Mouse (Mus musculus): ENCODE results near the gene C4bp.

DNA sequence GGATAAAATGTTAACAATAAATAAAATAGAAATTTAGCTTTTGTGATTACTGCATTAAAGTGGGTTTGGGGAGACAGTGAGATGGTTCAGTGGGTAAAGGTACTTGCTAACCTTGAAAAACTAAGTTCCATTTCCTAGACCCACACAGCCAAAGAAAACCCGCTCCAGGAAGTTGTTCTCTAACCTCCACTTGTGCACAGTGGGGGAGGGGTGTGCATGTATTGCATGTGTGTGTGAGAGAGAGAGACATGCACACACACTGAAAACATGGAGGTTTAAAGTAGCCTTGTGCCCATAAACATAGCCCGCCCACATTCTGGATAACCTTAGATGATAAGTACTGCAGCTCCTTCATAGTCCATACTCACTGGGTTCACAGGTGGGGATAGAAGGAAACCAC lies 65.1 kb downstream of the C4bp start:
- TF ChIP-seq ZNF384 (IDR thresholded peaks at IDR 0.05; ENCODE audit: low read depth, low read length): no peak
- no peak for TF ChIP-seq EP300 (IDR thresholded peaks at IDR 0.05; ENCODE audit: low read length)
- no peak for TF ChIP-seq UBTF (IDR thresholded peaks at IDR 0.05; ENCODE audit: low read depth, low read length)
- no peak for TF ChIP-seq MAFK (IDR thresholded peaks at IDR 0.05; ENCODE audit: insufficient replicate concordance, low read length)
- TF ChIP-seq SMC3 (IDR thresholded peaks at IDR 0.05; ENCODE audit: low read depth, low read length): no peak
- TF ChIP-seq CTCF (conservative IDR thresholded peaks at IDR 0.05 in 1 of 2, IDR thresholded peaks at IDR 0.05 in 1 of 2; ENCODE audit: low read depth in 2 of 2, low read length in 2 of 2): no peak
